Mouse (Mus musculus) cortical plate, adult 2 months (tissue): ENCODE measurements around the gene Parp4. TPM values are rescaled to one million over a fixed set of nuclear protein-coding genes. Genes with fewer than 3 reads are reported as not detected.

Source experiments
- H3K27ac ChIP-seq: fragments of 200-500 bp; 2 replicates; pipeline ENCODE4 v1.5.1; 2012; ENCODE audit warnings: low read length, control low read depth, inconsistent platforms; ENCODE audit not compliant: insufficient read depth
- H3K4me1 ChIP-seq: fragments of 200-500 bp; 2 replicates; pipeline ENCODE4 v1.6.1; 2011; ENCODE audit warnings: low read length; ENCODE audit not compliant: control insufficient read depth, insufficient read depth
- H3K4me3 ChIP-seq: fragments of 200-500 bp; 2 replicates; pipeline ENCODE4 v1.5.1; 2011; ENCODE audit warnings: mild to moderate bottlenecking, low read length, control low read depth; ENCODE audit not compliant: insufficient read depth
- CTCF ChIP-seq: fragments of 200-500 bp; IDR thresholded peaks from 2 replicates; pipeline ENCODE4 v1.5.1; 2011; ENCODE audit warnings: mild to moderate bottlenecking, control low read depth, low read length; ENCODE audit not compliant: insufficient read depth; ENCODE audit errors: extremely low read depth
- POLR2A ChIP-seq: fragments of 200-500 bp; IDR thresholded peaks from 2 replicates; pipeline ENCODE4 v1.6.1; 2011; ENCODE audit warnings: mild to moderate bottlenecking, low read length, control low read depth; ENCODE audit not compliant: insufficient read depth; ENCODE audit errors: extremely low read depth
- polyA plus RNA-seq: library from polyadenylated mRNA; depleted of rRNA; stranded (reverse); fragments of >200 nt; gene quantifications from 2 replicates; pipeline ENCODE4 v1.2.3, GENCODE M21; 2012; rRNA removed

Gene Parp4
- polyA plus RNA-seq, 1 experiment, result 5.3 TPM

DNA sequence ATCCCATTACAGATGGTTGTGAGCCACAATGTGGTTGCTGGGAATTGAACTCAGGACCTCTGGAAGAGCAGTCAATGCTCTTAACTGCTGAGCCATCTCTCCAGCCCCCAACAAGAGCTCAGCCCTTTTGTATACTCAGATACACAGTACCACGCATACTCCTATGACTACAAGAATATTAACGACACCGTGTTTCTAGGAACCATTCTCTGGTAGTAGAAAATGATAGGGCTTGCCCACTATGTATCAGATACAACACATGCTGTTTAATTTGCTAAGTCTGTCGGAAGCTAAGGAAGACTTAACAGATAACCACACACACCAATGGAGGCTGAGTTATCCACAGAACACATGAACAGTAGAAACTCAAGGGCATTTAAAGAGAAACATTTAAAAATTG lies 127.2 kb downstream of the Parp4 start:
- TF ChIP-seq CTCF, result no peak
- no peak for TF ChIP-seq POLR2A
- Histone ChIP-seq H3K4me1 (no peaks in the 10 kb centered on the region; the same call in 1 of the 2 replicates), H3K4me3 (no peak overlapping the region), H3K27ac (no peak overlapping the region)

DNA sequence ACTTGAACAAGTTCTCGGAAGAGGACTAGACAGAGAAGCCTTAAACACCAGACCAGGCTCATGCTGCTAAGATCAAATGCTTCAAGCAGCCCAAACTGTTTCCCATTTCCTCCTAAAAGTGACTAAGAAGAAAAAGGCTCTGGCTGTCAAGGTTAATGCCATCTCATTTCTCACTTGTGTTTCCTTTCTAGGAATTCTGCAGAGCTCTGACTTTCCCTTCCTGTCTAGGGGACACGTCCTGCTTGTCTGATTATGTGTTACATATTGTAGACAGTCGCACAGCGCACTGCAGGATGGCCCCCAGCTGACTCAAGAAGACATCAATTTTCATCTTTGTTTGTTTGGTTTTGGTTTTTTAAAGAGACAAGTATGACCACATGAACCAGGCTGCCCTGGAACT lies 130.3 kb downstream of the Parp4 start:
- H3K4me1 ChIP-seq, result no peaks in the 10 kb centered on the region; the same call in 1 of the 2 replicates

More for the DNA sequence above, 130.3 kb downstream of the Parp4 start:
- H3K4me3 ChIP-seq, result no peak overlapping the region
- no peak overlapping the region for H3K27ac ChIP-seq
- no peak for TF ChIP-seq POLR2A
- no peak for TF ChIP-seq CTCF

Other genes with a start within 250 kb of the Parp4 start
- gene Atp12a, start 210.6 kb upstream of the Parp4 start, polyA plus RNA-seq, result 0.08 and 0.13 TPM in 2 replicates
- gene Rnf17, start 173.0 kb upstream of the Parp4 start, polyA plus RNA-seq, result 0.47 and 0.75 TPM in 2 replicates
- gene Cenpj, start 194 bp upstream of the Parp4 start, polyA plus RNA-seq, result 2.1 and 2.2 TPM in 2 replicates
- 35.0 and 36.0 TPM in 2 replicates for gene Mphosph8, start 92.6 kb downstream of the Parp4 start, polyA plus RNA-seq
- gene Pspc1, start 202.7 kb downstream of the Parp4 start, polyA plus RNA-seq, result 32.1 and 33.2 TPM in 2 replicates
- gene Zmym5, start 236.1 kb downstream of the Parp4 start, polyA plus RNA-seq, result 26.9 and 28.9 TPM in 2 replicates